16 mouse cellular contexts compared by ENCODE assay signal in genomic region chr4:148671230-148671947, GRCm38 (mm10). TPM values are rescaled to one million over a fixed set of nuclear protein-coding genes. Genes with fewer than 3 reads are reported as not detected.
DNase-seq lines count a peak whose midpoint lies in the region; ATAC-seq and TF ChIP-seq lines count a peak whose summit lies in the region.
"Had no signal": no experiment of that assay in that cellular context is flagged by ENCODE, and none has a peak within 500 bp of the region (broad histone marks: within the 10 kb centered on the region; RNA-seq: fewer than 3 reads in every experiment).

No protein-coding gene starts in this region.

- no peaks in the 10 kb centered on the region for H3K36me3 ChIP-seq in heart, postnatal 0 days (replicated peaks; ENCODE audit: control insufficient read depth, insufficient read depth, low read length)
- H3K36me3 ChIP-seq in intestine, embryonic 16.5 days (ENCODE audit: control insufficient read depth, insufficient read depth, low read length) = no peaks in the 10 kb centered on the region

- H3K27me3 ChIP-seq in heart, postnatal 0 days (ENCODE audit: control insufficient read depth, insufficient read depth, low read length) = no peaks in the 10 kb centered on the region
- H3K27me3 ChIP-seq in intestine, embryonic 16.5 days (replicated peaks; ENCODE audit: control insufficient read depth, insufficient read depth, low read length) = no peaks in the 10 kb centered on the region

- peaks cover 16% of the 10 kb centered on the region for H3K4me1 ChIP-seq in heart, postnatal 0 days (ENCODE audit: control insufficient read depth, insufficient read depth)
- peaks cover 14% of the 10 kb centered on the region for H3K4me1 ChIP-seq in intestine, embryonic 16.5 days (ENCODE audit: control insufficient read depth, insufficient read depth, low read length)

- no peak overlapping the region for H3K4me3 ChIP-seq in heart, postnatal 0 days (ENCODE audit: low read depth, low read length)
- H3K4me3 ChIP-seq in intestine, embryonic 16.5 days (ENCODE audit: low read length) = no peak overlapping the region
- H3K4me3 ChIP-seq: erythroblast, embryonic 14.5 days; megakaryocyte, embryonic 14.5 days had no signal

- H3K9me3 ChIP-seq in heart, postnatal 0 days (replicated peaks; ENCODE audit: control insufficient read depth, low read length) = no peaks in the 10 kb centered on the region
- no peaks in the 10 kb centered on the region for H3K9me3 ChIP-seq in intestine, embryonic 16.5 days (ENCODE audit: control insufficient read depth, low read length)
- H3K9me3 ChIP-seq: megakaryocyte, embryonic 14.5 days had no signal

- no peak for DNase-seq in heart, postnatal 0 days (ENCODE audit: low spot score)
- no peak for DNase-seq in heart, postnatal 36 days
- no peak for DNase-seq in left cerebral cortex, postnatal 10 days (ENCODE audit: extremely low spot score in 1 of 2, low spot score in 2 of 2)
- no peak for DNase-seq in thymus, postnatal 4 days
- DNase-seq: adrenal gland, postnatal 10 days had no signal

- H3K9ac ChIP-seq in heart, postnatal 0 days (replicated peaks; ENCODE audit: low read depth, low read length) = no peak overlapping the region
- H3K9ac ChIP-seq in intestine, embryonic 16.5 days (ENCODE audit: low read depth, low read length) = no peak overlapping the region

- H3K27ac ChIP-seq in heart, postnatal 0 days (ENCODE audit: low read depth) = no peak overlapping the region
- H3K27ac ChIP-seq in intestine, embryonic 16.5 days (ENCODE audit: low read length) = no peak overlapping the region
- H3K27ac ChIP-seq: hindbrain, postnatal 0 days; kidney, postnatal 0 days had no signal

- intact Hi-C loops in heart, postnatal 36 days (cut with DNase I) = no loop called here
- intact Hi-C loops in left cerebral cortex, postnatal 10 days (cut with DNase I) = no loop called here

- WGBS in heart, postnatal 0 days = 16% methylated on average over 16 of the region's 16 CpGs
- WGBS in intestine, embryonic 16.5 days = 34% methylated on average over 16 of the region's 16 CpGs

- TF ChIP-seq CTCF in heart, postnatal 0 days (IDR thresholded peaks at IDR 0.05; ENCODE audit: low read depth) = no peak

- H3K4me2 ChIP-seq in heart, postnatal 0 days (ENCODE audit: low read depth, low read length) = peak overlapping the region; percentile 42
- 0 out of 2 replicates have a peak overlapping the region, but pooled peaks have one; percentile 10 for H3K4me2 ChIP-seq in intestine, embryonic 16.5 days (ENCODE audit: low read depth, low read length)

- no peak for ATAC-seq in heart, postnatal 0 days (ENCODE audit: insufficient read depth, low read depth)
- ATAC-seq in common myeloid progenitor, adult 5-6 weeks (replicated peaks; ENCODE audit: low read depth, poor library complexity, severe bottlenecking) = peak; percentile 19; the same call in 1 of the 2 replicates
- ATAC-seq in intestine, embryonic 16.5 days = peak; percentile 46; the same call in 1 of the 2 replicates
- ATAC-seq in megakaryocyte progenitor cell, adult 5-6 weeks (replicated peaks; ENCODE audit: poor library complexity) = peak; percentile 62
- ATAC-seq: hindbrain, postnatal 0 days had no signal

- no peak for TF ChIP-seq EP300 in heart, postnatal 0 days (IDR thresholded peaks at IDR 0.05; ENCODE audit: low read depth)

RNA-seq across cellular contexts. Expression of gene Gm572, which starts 28.3 kb away (rescaled TPM):
- total RNA-seq in heart, postnatal 0 days (2014; rRNA removed; ENCODE audit: low replicate concordance) = 0.15 and 1.0 TPM in 2 replicates
- polyA plus RNA-seq in heart, postnatal 0 days (2015; fragmentation: Nextera tagmentation; extraction: Ambion mirVana) = 0.36 and 0.70 TPM in 2 replicates
- total RNA-seq in heart, postnatal 36 days (2021) = 1 to 10 TPM; 3.7 to 5.5 TPM
- total RNA-seq in common myeloid progenitor, adult 5-6 weeks (2017) = not detected in 2 replicates
- polyA plus RNA-seq in intestine, embryonic 16.5 days (2015; fragmentation: Nextera tagmentation; extraction: Ambion mirVana) = not detected in 2 replicates
- total RNA-seq in megakaryocyte progenitor cell, adult 5-6 weeks (2015) = not detected in 2 replicates
- total RNA-seq in megakaryocyte progenitor cell, adult 5-6 weeks (2017) = not detected in 2 replicates
- total RNA-seq in left cerebral cortex, postnatal 10 days (2021) = not detected
- total RNA-seq: hindbrain, postnatal 0 days; layer of hippocampus, postnatal 14 days had no signal
- polyA plus RNA-seq: erythroblast, embryonic 14.5 days; frontal cortex, adult 2 months; gonadal fat pad, adult 2 months; hindbrain, postnatal 0 days; kidney, postnatal 0 days; limb, embryonic 11.5 days had no signal

RNA-seq across cellular contexts. Expression of gene Tardbp, which starts 44.6 kb away (rescaled TPM):
- total RNA-seq in heart, postnatal 0 days (2014; rRNA removed; ENCODE audit: low replicate concordance) = 69.0 and 89.9 TPM in 2 replicates
- polyA plus RNA-seq in heart, postnatal 0 days (2015; fragmentation: Nextera tagmentation; extraction: Ambion mirVana) = 93.5 and 100 TPM in 2 replicates
- total RNA-seq in heart, postnatal 36 days (2021) = 100 to 1,000 TPM; 123 to 130 TPM
- 567 and 596 TPM in 2 replicates for total RNA-seq in common myeloid progenitor, adult 5-6 weeks (2017)
- polyA plus RNA-seq in intestine, embryonic 16.5 days (2015; fragmentation: Nextera tagmentation; extraction: Ambion mirVana) = 230 and 259 TPM in 2 replicates
- 300 and 381 TPM in 2 replicates for total RNA-seq in megakaryocyte progenitor cell, adult 5-6 weeks (2015)
- 512 and 640 TPM in 2 replicates for total RNA-seq in megakaryocyte progenitor cell, adult 5-6 weeks (2017)
- 100 to 1,000 TPM; 190 TPM for total RNA-seq in left cerebral cortex, postnatal 10 days (2021)
